Mouse (Mus musculus) lung, postnatal 0 days (tissue): Measurements from ENCODE around the gene Ston1.

Source experiments
- CTCF ChIP-seq: IDR thresholded peaks from 2 replicates; pipeline ENCODE4 v1.5.1; 2016; ENCODE audit warnings: antibody characterized with exemption, mild to moderate bottlenecking
- EP300 ChIP-seq: IDR thresholded peaks from 2 replicates; pipeline ENCODE4 v1.6.1; 2016; ENCODE audit warnings: antibody characterized with exemption, mild to moderate bottlenecking, control low read depth

- no peak for TF ChIP-seq CTCF
- no peak for TF ChIP-seq EP300
Observed at GRCm38 (mm10) chr17:88653375-88653769, 55.9 kb downstream of the Ston1 start.
